Mouse (Mus musculus): ENCODE results near the gene Sec62.

DNA sequence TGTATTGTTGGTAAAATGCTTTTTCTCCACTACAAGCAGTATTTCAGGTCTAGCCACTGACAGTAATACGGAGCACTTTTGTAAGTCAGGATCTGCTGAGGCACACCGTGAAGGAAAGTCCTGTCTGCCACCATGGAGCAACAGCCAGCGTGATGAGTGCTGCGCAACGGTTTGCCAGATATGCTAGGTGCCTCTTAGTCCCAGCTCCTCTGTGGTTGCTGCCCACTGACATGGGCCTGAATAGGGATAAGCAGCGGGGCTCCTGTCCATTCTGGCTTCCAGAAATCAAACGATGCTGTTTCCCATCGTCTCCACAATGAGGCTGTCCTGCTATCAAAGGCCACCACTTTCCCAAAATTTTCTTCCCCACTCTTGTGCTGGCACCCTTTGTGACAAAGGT, 29.5 kb downstream of the Sec62 start:
- TF ChIP-seq POLR2A (IDR thresholded peaks at IDR 0.05; ENCODE audit: control insufficient read depth, extremely low read depth, insufficient read depth, low read length, poor library complexity) (no peak), CTCF (IDR thresholded peaks at IDR 0.05; ENCODE audit: borderline replicate concordance, control insufficient read depth, extremely low read depth, insufficient read depth, low read length, poor library complexity) (no peak)
